Mouse (Mus musculus) MEL (cell line): ENCODE measurements around the gene Zkscan2.

Experiments
- CHD2 ChIP-seq: IDR thresholded peaks from 2 replicates; pipeline ENCODE4 v1.6.1; 2011; ENCODE audit warnings: low read length, improper control_type of control experiment
- CTCF ChIP-seq, 3 experiments: IDR thresholded peaks in 2 of 3; conservative IDR thresholded peaks in 1 of 3; 2 replicates each; pipeline ENCODE4 v1.5.1; 2011 to 2012; ENCODE audit warnings: low read length in 3 of 3, low read depth in 2 of 3, mild to moderate bottlenecking in 2 of 3, improper control_type of control experiment in 1 of 3, inconsistent platforms in 1 of 3, mixed read lengths in 1 of 3, moderate library complexity in 1 of 3; ENCODE audit not compliant: control insufficient read depth in 1 of 3, insufficient read depth in 1 of 3, poor library complexity in 1 of 3, severe bottlenecking in 1 of 3
- E2F4 ChIP-seq: IDR thresholded peaks from 2 replicates; pipeline ENCODE4 v1.6.1; 2011; ENCODE audit warnings: low read depth, low read length, improper control_type of control experiment, borderline replicate concordance
- GABPA ChIP-seq: IDR thresholded peaks from 2 replicates; pipeline ENCODE4 v1.6.1; 2012; ENCODE audit warnings: low read depth, mild to moderate bottlenecking, inconsistent platforms, low read length, improper control_type of control experiment, moderate library complexity
- HCFC1 ChIP-seq: IDR thresholded peaks from 2 replicates; pipeline ENCODE4 v1.6.1; 2012; ENCODE audit warnings: low read depth, mild to moderate bottlenecking, inconsistent platforms, low read length, improper control_type of control experiment, moderate library complexity
- MAFK ChIP-seq: IDR thresholded peaks from 2 replicates; pipeline ENCODE4 v1.6.1; 2011; ENCODE audit warnings: low read depth, mild to moderate bottlenecking, low read length, improper control_type of control experiment, borderline replicate concordance
- MAX ChIP-seq: IDR thresholded peaks from 2 replicates; pipeline ENCODE4 v1.6.1; 2011; ENCODE audit warnings: low read length, improper control_type of control experiment
- POLR2A ChIP-seq, 2 experiments: IDR thresholded peaks; 2 replicates each; pipeline ENCODE4 v1.6.1; 2011 to 2012; ENCODE audit warnings: low read length in 2 of 2, mild to moderate bottlenecking in 2 of 2, control low read depth in 1 of 2, improper control_type of control experiment in 1 of 2, low read depth in 1 of 2, moderate library complexity in 1 of 2; ENCODE audit not compliant: control insufficient read depth in 1 of 2, insufficient read depth in 1 of 2, poor library complexity in 1 of 2
- SMC3 ChIP-seq: IDR thresholded peaks from 2 replicates; pipeline ENCODE4 v1.6.1; 2011; ENCODE audit warnings: low read depth, low read length, improper control_type of control experiment
- TAL1 ChIP-seq: IDR thresholded peaks from 2 replicates; pipeline ENCODE4 v1.6.1; 2012; ENCODE audit warnings: mild to moderate bottlenecking, inconsistent platforms, low read length, moderate library complexity, mixed read lengths
- TBP ChIP-seq: IDR thresholded peaks from 2 replicates; pipeline ENCODE4 v1.8.0; 2011; ENCODE audit warnings: low read depth, low read length, improper control_type of control experiment
- TCF12 ChIP-seq: IDR thresholded peaks from 2 replicates; pipeline ENCODE4 v1.6.1; 2014; ENCODE audit warnings: low read depth, mild to moderate bottlenecking, inconsistent platforms, low read length, improper control_type of control experiment, moderate library complexity
- ZNF384 ChIP-seq: IDR thresholded peaks from 2 replicates; pipeline ENCODE4 v1.6.1; 2012; ENCODE audit warnings: low read depth, mild to moderate bottlenecking, inconsistent platforms, low read length, improper control_type of control experiment

GRCm38 (mm10) chr7:123453066-123453465, 47.2 kb downstream of the Zkscan2 start:
- TF ChIP-seq E2F4 (no peak), ZNF384 (no peak), TCF12 (no peak), CTCF (IDR thresholded peaks at IDR 0.05 in 2 of 3, conservative IDR thresholded peaks at IDR 0.05 in 1 of 3; ENCODE audit: control insufficient read depth in 1 of 3, insufficient read depth in 1 of 3, low read depth in 2 of 3, low read length in 3 of 3, poor library complexity in 1 of 3, severe bottlenecking in 1 of 3) (no peak), MAFK (no peak), SMC3 (no peak), TBP (no peak), CHD2 (no peak), HCFC1 (no peak), GABPA (no peak), POLR2A (IDR thresholded peaks at IDR 0.05; ENCODE audit: control insufficient read depth in 1 of 2, insufficient read depth in 1 of 2, low read depth in 1 of 2, low read length in 2 of 2, poor library complexity in 1 of 2) (no peak), MAX (no peak), TAL1 (no peak)
